ENCODE assay signal across 8 mouse cellular contexts in the genomic region with DNA sequence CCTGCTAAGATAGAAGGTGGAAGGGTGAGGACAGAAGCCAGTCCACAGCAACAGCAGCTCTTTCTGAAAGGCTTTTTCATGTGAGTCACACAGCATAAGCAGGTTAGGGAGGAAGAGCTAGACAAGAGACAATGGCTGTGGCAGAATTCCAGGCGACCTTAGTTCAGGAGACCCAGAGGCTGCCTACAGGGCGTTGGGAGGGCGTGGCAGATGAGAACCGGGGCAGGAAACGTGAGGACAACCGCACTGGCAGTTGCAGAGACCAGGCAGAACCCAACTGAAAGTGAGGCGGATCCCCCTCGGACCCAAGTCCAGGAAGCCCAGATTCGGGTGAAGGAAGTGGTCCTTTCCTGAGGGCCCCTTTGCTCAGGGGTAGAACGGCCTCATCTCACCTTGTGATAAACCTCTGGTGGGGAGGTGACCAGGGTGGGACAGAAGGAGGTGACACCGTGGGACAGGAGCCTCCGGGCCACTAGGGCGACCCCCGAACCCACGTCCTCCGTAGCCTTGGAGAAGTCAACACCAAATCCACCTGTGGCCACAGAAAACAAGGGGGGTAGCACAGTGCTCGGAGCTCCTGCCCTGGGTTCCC. TPM values are rescaled to one million over a fixed set of nuclear protein-coding genes. Genes with fewer than 3 reads are reported as not detected.
A peak's percentile ranks its signal among the peaks of the same experiment; 100 is the strongest.
DNase-seq lines count a peak whose midpoint lies in the region; ATAC-seq and TF ChIP-seq lines count a peak whose summit lies in the region.

No protein-coding gene starts in this region.

- H3K9ac ChIP-seq in heart, embryonic 16.5 days (ENCODE audit: low read length), result peak overlapping the region; percentile 86

- peak overlapping the region; percentile 81 for H3K4me3 ChIP-seq in left cerebral cortex, adult 2 months
- H3K4me3 ChIP-seq in heart, embryonic 16.5 days (ENCODE audit: low read length), result peak overlapping the region; percentile 89
- peak overlapping the region; percentile 84 for H3K4me3 ChIP-seq in midbrain, embryonic 10.5 days

- H3K4me1 ChIP-seq in heart, embryonic 16.5 days (ENCODE audit: control insufficient read depth, insufficient read depth, low read length), result peaks cover 15% of the 10 kb centered on the region
- H3K4me1 ChIP-seq in midbrain, embryonic 10.5 days, result peaks cover 25% of the 10 kb centered on the region

- no peaks in the 10 kb centered on the region for H3K9me3 ChIP-seq in heart, embryonic 16.5 days (replicated peaks; ENCODE audit: control insufficient read depth, low read length)
- no peaks in the 10 kb centered on the region for H3K9me3 ChIP-seq in midbrain, embryonic 10.5 days (replicated peaks)

- peak overlapping the region; percentile 95 for H3K27ac ChIP-seq in left cerebral cortex, adult 2 months
- peak overlapping the region; percentile 86 for H3K27ac ChIP-seq in heart, embryonic 16.5 days (ENCODE audit: low read length)
- peak overlapping the region; percentile 86 for H3K27ac ChIP-seq in midbrain, embryonic 10.5 days (replicated peaks)

- no peak for DNase-seq in left cerebral cortex, adult 2 months (ENCODE audit: extremely low spot score in 1 of 2, low spot score in 2 of 2)
- no peak for DNase-seq in left cerebral cortex, postnatal 14 days (ENCODE audit: low spot score in 2 of 2)
- DNase-seq in cerebellum, postnatal 10 days, result peak; percentile 40 to 43
- peak; percentile 57 to 71 for DNase-seq in kidney, postnatal 4 days
- DNase-seq in midbrain, embryonic 10.5 days (ENCODE audit: low spot score), result no peak

- no peaks in the 10 kb centered on the region for H3K27me3 ChIP-seq in heart, embryonic 16.5 days (ENCODE audit: control insufficient read depth, insufficient read depth, low read length)
- no peaks in the 10 kb centered on the region for H3K27me3 ChIP-seq in midbrain, embryonic 10.5 days (ENCODE audit: low read depth, poor library complexity, severe bottlenecking)

- H3K36me3 ChIP-seq in heart, embryonic 16.5 days (ENCODE audit: control insufficient read depth, insufficient read depth), result peaks cover 15% of the 10 kb centered on the region
- H3K36me3 ChIP-seq in midbrain, embryonic 10.5 days, result peaks cover 35% of the 10 kb centered on the region

- no peak for TF ChIP-seq CTCF in left cerebral cortex, adult 2 months (IDR thresholded peaks at IDR 0.05)

- peak overlapping the region; percentile 99 for H3K4me2 ChIP-seq in heart, embryonic 16.5 days (ENCODE audit: low read depth, low read length)

- WGBS in heart, embryonic 16.5 days, result 15% methylated on average over 17 of the region's 17 CpGs
- WGBS in midbrain, embryonic 10.5 days, result 34% methylated on average over 17 of the region's 17 CpGs

- ATAC-seq in heart, embryonic 16.5 days (replicated peaks; ENCODE audit: extremely low read depth, insufficient read depth, low FRiP score), result no peak; the same call in 1 of the 2 replicates
- ATAC-seq in inflammation-experienced regulatory T-cells, adult 6 months, result no peak
- ATAC-seq in monocyte, adult 5-6 weeks (replicated peaks; ENCODE audit: insufficient number of reproducible peaks, low FRiP score, low TSS enrichment, poor library complexity, severe bottlenecking), result no peak

- intact Hi-C loops in left cerebral cortex, adult 2 months (cut with DNase I), result no loop called here
- intact Hi-C loops in left cerebral cortex, postnatal 14 days (cut with DNase I), result no loop called here

RNA-seq across cellular contexts. Expression of gene Amdhd2, which starts 0.9 kb away (rescaled TPM):
- 10 to 100 TPM; 29.2 to 32.0 TPM for total RNA-seq in left cerebral cortex, adult 2 months (2021)
- 10 to 100 TPM; 32.4 to 36.1 TPM for total RNA-seq in left cerebral cortex, postnatal 14 days (2021)
- 25.2 and 28.0 TPM in 2 replicates for polyA plus RNA-seq in heart, embryonic 16.5 days (2015; fragmentation: Nextera tagmentation; extraction: Ambion mirVana)
- 42.4 and 44.8 TPM in 2 replicates for polyA plus RNA-seq in midbrain, embryonic 10.5 days (2016; fragmentation: Nextera tagmentation; extraction: Ambion mirVana)
- 10 to 100 TPM; 21.6 to 30.0 (median 29.7) TPM for polyA plus RNA-seq in inflammation-experienced regulatory T-cells, adult 6 months (2017; shearing (Covaris generic))
- total RNA-seq in monocyte, adult 5-6 weeks (2017), result 6.5 to 24.6 TPM (median 24.4 TPM) in 3 replicates

RNA-seq across cellular contexts. Expression of gene Atp6v0c, which starts 6.8 kb away (rescaled TPM):
- total RNA-seq in left cerebral cortex, adult 2 months (2021), result 1,000 to 10,000 TPM; 1,211 to 1,240 TPM
- total RNA-seq in left cerebral cortex, postnatal 14 days (2021), result 1,000 to 10,000 TPM; 1,506 to 1,590 TPM
- polyA plus RNA-seq in heart, embryonic 16.5 days (2015; fragmentation: Nextera tagmentation; extraction: Ambion mirVana), result 522 and 538 TPM in 2 replicates
- 467 and 491 TPM in 2 replicates for polyA plus RNA-seq in midbrain, embryonic 10.5 days (2016; fragmentation: Nextera tagmentation; extraction: Ambion mirVana)
- 100 to 1,000 TPM; 164 to 208 (median 177) TPM for polyA plus RNA-seq in inflammation-experienced regulatory T-cells, adult 6 months (2017; shearing (Covaris generic))
- 55.6 to 90.6 TPM (median 83.3 TPM) in 3 replicates for total RNA-seq in monocyte, adult 5-6 weeks (2017)

RNA-seq across cellular contexts. Expression of gene Pdpk1, which starts 12.0 kb away (rescaled TPM):
- 100 to 1,000 TPM; 114 to 116 TPM for total RNA-seq in left cerebral cortex, adult 2 months (2021)
- 10 to 100 TPM; 89.4 to 95.5 TPM for total RNA-seq in left cerebral cortex, postnatal 14 days (2021)
- polyA plus RNA-seq in heart, embryonic 16.5 days (2015; fragmentation: Nextera tagmentation; extraction: Ambion mirVana), result 40.1 and 40.5 TPM in 2 replicates
- 31.5 and 37.9 TPM in 2 replicates for polyA plus RNA-seq in midbrain, embryonic 10.5 days (2016; fragmentation: Nextera tagmentation; extraction: Ambion mirVana)
- polyA plus RNA-seq in inflammation-experienced regulatory T-cells, adult 6 months (2017; shearing (Covaris generic)), result 10 to 100 TPM; 34.1 to 47.4 (median 39.7) TPM
- 37.3 to 63.3 TPM (median 46.8 TPM) in 3 replicates for total RNA-seq in monocyte, adult 5-6 weeks (2017)

RNA-seq across cellular contexts. Expression of gene Tbc1d24, which starts 42.7 kb away (rescaled TPM):
- 10 to 100 TPM; 63.3 to 69.7 TPM for total RNA-seq in left cerebral cortex, adult 2 months (2021)
- total RNA-seq in left cerebral cortex, postnatal 14 days (2021), result 10 to 100 TPM; 71.1 to 72.5 TPM
- 3.7 and 4.3 TPM in 2 replicates for polyA plus RNA-seq in heart, embryonic 16.5 days (2015; fragmentation: Nextera tagmentation; extraction: Ambion mirVana)
- 5.3 and 12.5 TPM in 2 replicates for polyA plus RNA-seq in midbrain, embryonic 10.5 days (2016; fragmentation: Nextera tagmentation; extraction: Ambion mirVana)
- 1 to 10 TPM in 2 of 3 experiments, under 1 TPM in 1; 0.66 to 1.4 (median 1.0) TPM for polyA plus RNA-seq in inflammation-experienced regulatory T-cells, adult 6 months (2017; shearing (Covaris generic))
- 0.68 to 1.0 TPM (median 0.96 TPM) in 3 replicates for total RNA-seq in monocyte, adult 5-6 weeks (2017)

RNA-seq across cellular contexts. Expression of gene Ntn3, which starts 46.7 kb away (rescaled TPM):
- total RNA-seq in left cerebral cortex, adult 2 months (2021), result 10 to 100 TPM; 10.5 to 11.5 TPM
- 10 to 100 TPM; 11.0 to 12.6 TPM for total RNA-seq in left cerebral cortex, postnatal 14 days (2021)
- 1.3 and 1.6 TPM in 2 replicates for polyA plus RNA-seq in heart, embryonic 16.5 days (2015; fragmentation: Nextera tagmentation; extraction: Ambion mirVana)
- 3.8 and 4.4 TPM in 2 replicates for polyA plus RNA-seq in midbrain, embryonic 10.5 days (2016; fragmentation: Nextera tagmentation; extraction: Ambion mirVana)
- not detected for polyA plus RNA-seq in inflammation-experienced regulatory T-cells, adult 6 months (2017; shearing (Covaris generic))
- total RNA-seq in monocyte, adult 5-6 weeks (2017), result not detected in 3 replicates

Comparison
In these comparisons a context has a peak if more than half of its experiments do, and no peak if none do; other contexts are left out.
1. DNase-seq: peak in cerebellum, postnatal 10 days (2 of 2) and kidney, postnatal 4 days (2 of 2); none in left cerebral cortex, adult 2 months (0 of 2), left cerebral cortex, postnatal 14 days (0 of 2) and midbrain, embryonic 10.5 days (single experiment).
2. RNA of gene Atp6v0c, which starts 6.8 kb away (total RNA-seq): 1,506 to 1,590 TPM in left cerebral cortex, postnatal 14 days and 1,211 to 1,240 TPM in left cerebral cortex, adult 2 months; 55.6 to 90.6 TPM in monocyte, adult 5-6 weeks; every median in the first group is over 10 times any median in the second.
3. Peak in every context shown above with its lines, with median percentiles within 50 percentile points of each other: H3K27ac ChIP-seq and H3K4me3 ChIP-seq.